Mouse (Mus musculus) thymus, postnatal 4 days (tissue): ENCODE results near the gene Dmbx1.

Experiments used
- DNase-seq: peaks from one replicate; pipeline ENCODE4 v3.0.0; 2021

Gene Dmbx1

GRCm38 (mm10) chr4:115939295-115940102 is at the start of gene Dmbx1:
Gene Dmbx1 (minus strand): TSS chr4:115939926.
- peak; percentile 39 for DNase-seq

- no peak for DNase-seq
These were observed 49.7 kb upstream of the Dmbx1 start for GRCm38 (mm10) chr4:115989382-115989781.

- DNase-seq, result no peak
These were observed 48.3 kb upstream of the Dmbx1 start for GRCm38 (mm10) chr4:115987858-115988530.

GRCm38 (mm10) chr4:115987436-115987835 is 47.7 kb upstream of the Dmbx1 start:
- DNase-seq, result no peak

- DNase-seq, result peak; percentile 34
These were observed 45.2 kb upstream of the Dmbx1 start for GRCm38 (mm10) chr4:115984967-115985366.

- peak; percentile 87 for DNase-seq
These were observed 44.4 kb upstream of the Dmbx1 start for GRCm38 (mm10) chr4:115984111-115984510.

GRCm38 (mm10) chr4:115980676-115981075 is 41.0 kb upstream of the Dmbx1 start:
- peak; percentile 74 for DNase-seq

GRCm38 (mm10) chr4:115979437-115979836 is 39.7 kb upstream of the Dmbx1 start:
- peak; percentile 12 for DNase-seq

- DNase-seq, result no peak
These were observed 39.2 kb upstream of the Dmbx1 start for GRCm38 (mm10) chr4:115978911-115979310.

- DNase-seq, result no peak
These were observed 32.8 kb upstream of the Dmbx1 start for GRCm38 (mm10) chr4:115972543-115972942.

- DNase-seq, result no peak
These were observed 24.7 kb upstream of the Dmbx1 start for GRCm38 (mm10) chr4:115964446-115964845.

- DNase-seq, result no peak
These were observed 24.0 kb upstream of the Dmbx1 start for GRCm38 (mm10) chr4:115963751-115964150.

- DNase-seq, result peak; percentile 41
These were observed 23.1 kb upstream of the Dmbx1 start for GRCm38 (mm10) chr4:115962671-115963412.

- no peak for DNase-seq
These were observed 22.3 kb upstream of the Dmbx1 start for GRCm38 (mm10) chr4:115961991-115962390.

GRCm38 (mm10) chr4:115959546-115959945 is 19.8 kb upstream of the Dmbx1 start:
- DNase-seq, result no peak

GRCm38 (mm10) chr4:115955494-115955775 is 15.7 kb upstream of the Dmbx1 start:
- no peak for DNase-seq

- no peak for DNase-seq
These were observed 15.1 kb upstream of the Dmbx1 start for GRCm38 (mm10) chr4:115954656-115955493.

- DNase-seq, result no peak
These were observed 13.8 kb upstream of the Dmbx1 start for GRCm38 (mm10) chr4:115953559-115953958.

- DNase-seq, result peak; percentile 71
These were observed 13.0 kb upstream of the Dmbx1 start for GRCm38 (mm10) chr4:115952758-115953157.

- DNase-seq, result no peak
These were observed 4.1 kb upstream of the Dmbx1 start for GRCm38 (mm10) chr4:115943669-115944314.

- DNase-seq, result no peak
These were observed 1.6 kb upstream of the Dmbx1 start for GRCm38 (mm10) chr4:115941242-115941820.

- no peak for DNase-seq
These were observed 955 bp upstream of the Dmbx1 start for GRCm38 (mm10) chr4:115940681-115941080.
